Mouse (Mus musculus): ENCODE results near the gene Zbtb22. TPM values are rescaled to one million over a fixed set of nuclear protein-coding genes. Genes with fewer than 3 reads are reported as not detected.
A peak's percentile ranks its signal among the peaks of the same experiment; 100 is the strongest.
"Not testable (repeated sequence)": the region's sequence is repeated elsewhere in the genome, so short reads cannot be mapped to it uniquely, and the experiment has no call there.

Gene Zbtb22
- 23.5 and 24.1 TPM in 2 replicates for polyA plus RNA-seq (2016; fragmentation: Nextera tagmentation; extraction: Ambion mirVana)

GRCm38 (mm10) chr17:33915671-33916250 is at the start of gene Zbtb22, which contains the start of gene Tapbp:
Zbtb22 (plus strand) TSS chr17:33915904.
Tapbp (plus strand) TSS chr17:33915899.
- Histone ChIP-seq H3K27ac (replicated peaks) (peak within 1 kb of the TSS; percentile 97), H3K27me3 (ENCODE audit: low read depth, poor library complexity, severe bottlenecking) (peaks cover 18% of the 10 kb centered on the region), H3K36me3 (peaks cover 62% of the 10 kb centered on the region), H3K9me3 (replicated peaks) (no peaks in the 10 kb centered on the region), H3K4me3 (peak within 1 kb of the TSS; percentile 74), H3K4me1 (peaks cover 74% of the 10 kb centered on the region)
- DNase-seq (ENCODE audit: low spot score) = peak; percentile 98
- WGBS = under 1% methylated on average over 34 of the region's 34 CpGs

GRCm38 (mm10) chr17:33873537-33873936 is 42.2 kb upstream of the Zbtb22 start, which contains the start of gene Gm7029:
Gm7029 (plus strand) TSS chr17:33873837.
- not testable (repeated sequence) for H3K27me3 ChIP-seq (ENCODE audit: low read depth, poor library complexity, severe bottlenecking); H3K27ac ChIP-seq (replicated peaks); H3K9me3 ChIP-seq (replicated peaks); H3K4me1 ChIP-seq; H3K4me3 ChIP-seq; DNase-seq (ENCODE audit: low spot score)
- H3K36me3 ChIP-seq = peaks cover 35% of the 10 kb centered on the region
- 91% methylated on average over 4 of the region's 12 CpGs for WGBS

- 90% methylated on average over 11 of the region's 11 CpGs for WGBS
- no peak for DNase-seq (ENCODE audit: low spot score)
- Histone ChIP-seq H3K4me1 (no peaks in the 10 kb centered on the region), H3K9me3 (replicated peaks) (no peaks in the 10 kb centered on the region), H3K27ac (replicated peaks) (no peak overlapping the region), H3K36me3 (peaks cover 44% of the 10 kb centered on the region), H3K4me3 (no peak overlapping the region), H3K27me3 (ENCODE audit: low read depth, poor library complexity, severe bottlenecking) (no peaks in the 10 kb centered on the region)
Measured at GRCm38 (mm10) chr17:33874411-33874810, 41.3 kb upstream of the Zbtb22 start.

- not testable (repeated sequence) for H3K4me3 ChIP-seq; DNase-seq (ENCODE audit: low spot score); H3K27me3 ChIP-seq (ENCODE audit: low read depth, poor library complexity, severe bottlenecking); H3K27ac ChIP-seq (replicated peaks); H3K9me3 ChIP-seq (replicated peaks); H3K4me1 ChIP-seq
- peaks cover 56% of the 10 kb centered on the region for H3K36me3 ChIP-seq
- WGBS = 83% methylated on average over 5 of the region's 5 CpGs
Measured at GRCm38 (mm10) chr17:33875797-33876196, 39.9 kb upstream of the Zbtb22 start.

- peaks cover 80% of the 10 kb centered on the region for H3K36me3 ChIP-seq
- not testable (repeated sequence) for H3K27ac ChIP-seq (replicated peaks); H3K9me3 ChIP-seq (replicated peaks)
Measured at GRCm38 (mm10) chr17:33884320-33884719, 31.4 kb upstream of the Zbtb22 start.

GRCm38 (mm10) chr17:33887802-33888201 is 27.9 kb upstream of the Zbtb22 start:
- not testable (repeated sequence) for DNase-seq (ENCODE audit: low spot score); H3K9me3 ChIP-seq (replicated peaks); H3K27ac ChIP-seq (replicated peaks); H3K27me3 ChIP-seq (ENCODE audit: low read depth, poor library complexity, severe bottlenecking)
- WGBS = 83% methylated on average over 2 of the region's 2 CpGs
- peak overlapping the region; percentile 78; the same call in 1 of the 2 replicates for H3K4me3 ChIP-seq
- H3K36me3 ChIP-seq = peaks cover 48% of the 10 kb centered on the region
- peaks cover 19% of the 10 kb centered on the region for H3K4me1 ChIP-seq

More at GRCm38 (mm10) chr17:33884320-33884719, 31.4 kb upstream of the Zbtb22 start:
- H3K27me3 ChIP-seq (ENCODE audit: low read depth, poor library complexity, severe bottlenecking); DNase-seq (ENCODE audit: low spot score); H3K4me3 ChIP-seq: not testable (repeated sequence)
- H3K4me1 ChIP-seq = peaks cover 17% of the 10 kb centered on the region
- 95% methylated on average over 10 of the region's 11 CpGs for WGBS

GRCm38 (mm10) chr17:33888230-33888629 is 27.5 kb upstream of the Zbtb22 start:
- H3K4me1 ChIP-seq = peaks cover 19% of the 10 kb centered on the region
- H3K27ac ChIP-seq (replicated peaks); DNase-seq (ENCODE audit: low spot score); H3K9me3 ChIP-seq (replicated peaks); H3K27me3 ChIP-seq (ENCODE audit: low read depth, poor library complexity, severe bottlenecking): not testable (repeated sequence)
- peaks cover 43% of the 10 kb centered on the region for H3K36me3 ChIP-seq
- H3K4me3 ChIP-seq = peak overlapping the region; percentile 78; the same call in 1 of the 2 replicates

- DNase-seq (ENCODE audit: low spot score); H3K9me3 ChIP-seq (replicated peaks); H3K27me3 ChIP-seq (ENCODE audit: low read depth, poor library complexity, severe bottlenecking): not testable (repeated sequence)
- H3K4me3 ChIP-seq = peak overlapping the region; percentile 78
- peaks cover 26% of the 10 kb centered on the region for H3K36me3 ChIP-seq
- H3K27ac ChIP-seq (replicated peaks) = peak overlapping the region; percentile 93
- WGBS = under 1% methylated on average over 44 of the region's 44 CpGs
- H3K4me1 ChIP-seq = peaks cover 19% of the 10 kb centered on the region
Measured at GRCm38 (mm10) chr17:33889941-33890532, 25.7 kb upstream of the Zbtb22 start.

- peak within 1 kb of the TSS; percentile 93 for H3K27ac ChIP-seq (replicated peaks)
- H3K4me1 ChIP-seq = peaks cover 19% of the 10 kb centered on the region
- WGBS = under 1% methylated on average over 49 of the region's 49 CpGs
- H3K36me3 ChIP-seq = peaks cover 21% of the 10 kb centered on the region
- no peaks in the 10 kb centered on the region for H3K9me3 ChIP-seq (replicated peaks)
- no peaks in the 10 kb centered on the region for H3K27me3 ChIP-seq (ENCODE audit: low read depth, poor library complexity, severe bottlenecking)
- DNase-seq (ENCODE audit: low spot score) = peak; percentile 100
- H3K4me3 ChIP-seq = peak within 1 kb of the TSS; percentile 78
Measured at GRCm38 (mm10) chr17:33890533-33891059, 25.1 kb upstream of the Zbtb22 start, which contains the start of gene Kifc1. Kifc1 (minus strand) TSS chr17:33890661.

GRCm38 (mm10) chr17:33891357-33891756 is 24.3 kb upstream of the Zbtb22 start:
- 64% methylated on average over 2 of the region's 2 CpGs for WGBS

GRCm38 (mm10) chr17:33891892-33892291 is 23.8 kb upstream of the Zbtb22 start:
- peaks cover 19% of the 10 kb centered on the region for H3K4me1 ChIP-seq
- DNase-seq (ENCODE audit: low spot score); H3K36me3 ChIP-seq; H3K9me3 ChIP-seq (replicated peaks); H3K27me3 ChIP-seq (ENCODE audit: low read depth, poor library complexity, severe bottlenecking); H3K27ac ChIP-seq (replicated peaks); H3K4me3 ChIP-seq: not testable (repeated sequence)
- 70% methylated on average over 6 of the region's 6 CpGs for WGBS

More at GRCm38 (mm10) chr17:33891357-33891756, 24.3 kb upstream of the Zbtb22 start:
- Histone ChIP-seq H3K4me3 (no peak overlapping the region), H3K27ac (replicated peaks) (no peak overlapping the region), H3K9me3 (replicated peaks) (no peaks in the 10 kb centered on the region), H3K4me1 (peaks cover 19% of the 10 kb centered on the region), H3K27me3 (ENCODE audit: low read depth, poor library complexity, severe bottlenecking) (no peaks in the 10 kb centered on the region), H3K36me3 (peaks cover 13% of the 10 kb centered on the region)
- no peak for DNase-seq (ENCODE audit: low spot score)

- Histone ChIP-seq H3K4me3 (no peak overlapping the region), H3K27ac (replicated peaks) (no peak overlapping the region), H3K36me3 (0 out of 2 replicates have a peak, but pooled peaks cover 4% of the 10 kb centered on the region), H3K4me1 (peaks cover 19% of the 10 kb centered on the region), H3K27me3 (ENCODE audit: low read depth, poor library complexity, severe bottlenecking) (no peaks in the 10 kb centered on the region), H3K9me3 (replicated peaks) (no peaks in the 10 kb centered on the region)
- 16% methylated on average over 7 of the region's 7 CpGs for WGBS
- no peak for DNase-seq (ENCODE audit: low spot score)
Measured at GRCm38 (mm10) chr17:33892429-33892828, 23.3 kb upstream of the Zbtb22 start.

- H3K36me3 ChIP-seq; H3K4me3 ChIP-seq; H3K27me3 ChIP-seq (ENCODE audit: low read depth, poor library complexity, severe bottlenecking); H3K27ac ChIP-seq (replicated peaks); H3K9me3 ChIP-seq (replicated peaks); DNase-seq (ENCODE audit: low spot score): not testable (repeated sequence)
- peaks cover 15% of the 10 kb centered on the region for H3K4me1 ChIP-seq
- 76% methylated on average over 4 of the region's 4 CpGs for WGBS
Measured at GRCm38 (mm10) chr17:33893011-33893410, 22.7 kb upstream of the Zbtb22 start.

All from midbrain, embryonic 10.5 days (tissue).